In the genomic region with DNA sequence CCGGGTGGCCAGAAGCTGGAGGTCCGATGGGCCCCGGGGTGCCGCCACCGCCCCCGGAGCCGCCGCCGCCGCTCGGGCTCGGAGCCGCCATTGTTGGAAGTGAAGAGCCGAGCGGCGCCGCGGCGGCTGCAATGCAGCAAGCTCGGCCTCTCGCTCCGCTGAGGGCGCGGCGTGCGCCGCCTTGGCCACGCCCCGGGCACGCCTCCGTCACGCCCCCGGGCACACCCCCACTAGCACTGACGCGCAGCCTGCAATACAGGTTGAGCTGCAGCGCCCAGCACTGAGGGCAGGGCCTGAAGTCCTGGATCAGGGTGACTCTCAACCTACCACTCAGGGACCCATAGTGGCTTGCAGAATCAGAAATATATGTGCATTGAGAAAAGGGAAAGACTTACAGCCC, we compare ENCODE assay signal across 7 mouse cellular contexts. TPM values are rescaled to one million over a fixed set of nuclear protein-coding genes. Genes with fewer than 3 reads are reported as not detected.
A peak's percentile ranks its signal among the peaks of the same experiment; 100 is the strongest.
DNase-seq lines count a peak whose midpoint lies in the region; ATAC-seq lines count a peak whose summit lies in the region.

Gene Map2k4 (minus strand): TSS at position 144 of the 400 bp plus-strand sequence.

- H3K36me3 ChIP-seq in intestine, embryonic 16.5 days (ENCODE audit: control insufficient read depth, insufficient read depth, low read length): no peaks in the 10 kb centered on the region
- H3K36me3 ChIP-seq in midbrain, embryonic 11.5 days (ENCODE audit: control insufficient read depth, insufficient read depth, low read length): no peaks in the 10 kb centered on the region

- WGBS in intestine, embryonic 16.5 days: 0% methylated on average over 35 of the region's 36 CpGs
- WGBS in midbrain, embryonic 11.5 days: under 1% methylated on average over 36 of the region's 36 CpGs

- peak within 1 kb of the TSS; percentile 85 for H3K4me2 ChIP-seq in intestine, embryonic 16.5 days (ENCODE audit: low read depth, low read length)
- H3K4me2 ChIP-seq in midbrain, embryonic 11.5 days: peak within 1 kb of the TSS; percentile 50

- peak; percentile 99 for ATAC-seq in intestine, embryonic 16.5 days
- ATAC-seq in midbrain, embryonic 11.5 days (ENCODE audit: low FRiP score): peak; percentile 100

- H3K4me1 ChIP-seq in intestine, embryonic 16.5 days (ENCODE audit: control insufficient read depth, insufficient read depth, low read length): peaks cover 13% of the 10 kb centered on the region
- peaks cover 9% of the 10 kb centered on the region for H3K4me1 ChIP-seq in midbrain, embryonic 11.5 days (ENCODE audit: control insufficient read depth, insufficient read depth, low read length)

- no peaks in the 10 kb centered on the region for H3K9me3 ChIP-seq in intestine, embryonic 16.5 days (ENCODE audit: control insufficient read depth, low read length)
- no peaks in the 10 kb centered on the region for H3K9me3 ChIP-seq in midbrain, embryonic 11.5 days (ENCODE audit: control insufficient read depth, low read length)

- peak within 1 kb of the TSS; percentile 88 for H3K4me3 ChIP-seq in intestine, embryonic 16.5 days (ENCODE audit: low read length)
- H3K4me3 ChIP-seq in midbrain, embryonic 11.5 days (ENCODE audit: low read depth, low read length): peak within 1 kb of the TSS; percentile 95

- peak within 1 kb of the TSS; percentile 87 for H3K27ac ChIP-seq in intestine, embryonic 16.5 days (ENCODE audit: low read length)
- peak within 1 kb of the TSS; percentile 67 for H3K27ac ChIP-seq in midbrain, embryonic 11.5 days (ENCODE audit: low read depth, low read length)

- H3K9ac ChIP-seq in intestine, embryonic 16.5 days (ENCODE audit: low read depth, low read length): peak within 1 kb of the TSS; percentile 99
- peak within 1 kb of the TSS; percentile 97 for H3K9ac ChIP-seq in midbrain, embryonic 11.5 days (ENCODE audit: low read length)

- intact Hi-C loops in left cerebral cortex, postnatal 36 days (cut with DNase I): loop anchor here (5.0 kb wide), 1 partner anchor 71 kb away; no protein-coding TSS in a partner anchor

- no peaks in the 10 kb centered on the region for H3K27me3 ChIP-seq in intestine, embryonic 16.5 days (replicated peaks; ENCODE audit: control insufficient read depth, insufficient read depth, low read length)
- no peaks in the 10 kb centered on the region for H3K27me3 ChIP-seq in midbrain, embryonic 11.5 days (ENCODE audit: control insufficient read depth, insufficient read depth, low read length)

- peak; percentile 96 to 97 for DNase-seq in adrenal gland, adult 18-20 months (ENCODE audit: low spot score in 2 of 2)
- DNase-seq in embryo, embryonic 11.5 days (ENCODE audit: low read depth, low spot score): peak; percentile 89
- peak; percentile 89 to 91 for DNase-seq in gastrocnemius, postnatal 4 days (ENCODE audit: low spot score in 2 of 2)
- DNase-seq in left cerebral cortex, postnatal 36 days (ENCODE audit: low spot score in 2 of 2): peak; percentile 90
- DNase-seq in midbrain, embryonic 11.5 days (ENCODE audit: low spot score, missing footprints): peak; percentile 100
- peak; percentile 89 for DNase-seq in skeletal muscle tissue, adult 2 months (ENCODE audit: low read depth, low spot score)

RNA-seq across cellular contexts. Expression of gene Map2k4, which starts in this region (rescaled TPM):
- total RNA-seq in adrenal gland, adult 18-20 months (2021): 10 to 100 TPM; 40.0 to 62.2 TPM
- total RNA-seq in gastrocnemius, postnatal 4 days (2021): 10 to 100 TPM; 53.6 to 59.7 TPM
- 50.6 and 50.9 TPM in 2 replicates for polyA plus RNA-seq in intestine, embryonic 16.5 days (2015; fragmentation: Nextera tagmentation; extraction: Ambion mirVana)
- total RNA-seq in left cerebral cortex, postnatal 36 days (2021): 100 to 1,000 TPM; 181 to 189 TPM
- polyA plus RNA-seq in midbrain, embryonic 11.5 days (2014; fragmentation: Nextera tagmentation; extraction: Ambion mirVana): 85.2 and 86.8 TPM in 2 replicates

Comparison
In these comparisons a context has a peak if more than half of its experiments do, and no peak if none do; other contexts are left out.
1. Peak in every context shown above with its lines: DNase-seq, ATAC-seq, H3K4me3 ChIP-seq and H3K27ac ChIP-seq.